Mouse (Mus musculus) ES-E14 (cell line): Measurements from ENCODE around the gene Ttll8. TPM values are rescaled to one million over a fixed set of nuclear protein-coding genes. Genes with fewer than 3 reads are reported as not detected.

Source experiments
- DNase-seq: peaks from one replicate; pipeline ENCODE4 v3.0.0-alpha.2; 2013; ENCODE audit warnings: low read depth, low spot score
- H3K27ac ChIP-seq: 2 replicates; pipeline ENCODE4 v1.5.1; 2012; ENCODE audit warnings: low read depth, mild to moderate bottlenecking, low read length, moderate library complexity, mixed read lengths; ENCODE audit not compliant: poor library complexity, insufficient read depth, severe bottlenecking
- H3K36me3 ChIP-seq: 2 replicates; pipeline ENCODE4 v1.6.1; 2012; ENCODE audit warnings: mild to moderate bottlenecking, low read length, moderate library complexity, mixed read lengths; ENCODE audit not compliant: control insufficient read depth, poor library complexity, insufficient read depth, severe bottlenecking
- H3K4me1 ChIP-seq, 2 experiments: fragments of 150-350 bp in 1 of 2; sonication (generic) in 1 of 2; 2 replicates each; pipeline ENCODE4 v1.6.1; 2012; ENCODE audit warnings: low read length in 2 of 2, mild to moderate bottlenecking in 1 of 2, mixed read lengths in 1 of 2; ENCODE audit not compliant: control insufficient read depth in 2 of 2, insufficient read depth in 2 of 2, poor library complexity in 1 of 2
- H3K4me3 ChIP-seq, 2 experiments: fragments of 150-350 bp in 1 of 2; sonication (generic) in 1 of 2; 2 replicates each; pipeline ENCODE4 v1.5.1; 2012; ENCODE audit warnings: low read length in 2 of 2, low read depth in 1 of 2, mild to moderate bottlenecking in 1 of 2, mixed read lengths in 1 of 2; ENCODE audit not compliant: insufficient read depth in 1 of 2, poor library complexity in 1 of 2, severe bottlenecking in 1 of 2
- H3K9ac ChIP-seq: 2 replicates; pipeline ENCODE4 v1.6.1; 2012; ENCODE audit warnings: low read depth, mild to moderate bottlenecking, low read length, mixed read lengths; ENCODE audit not compliant: poor library complexity, insufficient read depth, severe bottlenecking
- H3K9me3 ChIP-seq: fragments of 150-350 bp; sonication (generic); 2 replicates; pipeline ENCODE4 v1.6.1; 2012; ENCODE audit warnings: low read depth, mild to moderate bottlenecking, low read length; ENCODE audit not compliant: control insufficient read depth, insufficient read depth
- CHD2 ChIP-seq: IDR thresholded peaks from 2 replicates; pipeline ENCODE4 v1.6.1; 2014; ENCODE audit warnings: mild to moderate bottlenecking, low read depth, low read length, inconsistent platforms
- HCFC1 ChIP-seq: IDR thresholded peaks from 2 replicates; pipeline ENCODE4 v1.6.1; 2012; ENCODE audit warnings: low read length, inconsistent platforms, borderline replicate concordance; ENCODE audit not compliant: insufficient read depth
- MAFK ChIP-seq: IDR thresholded peaks from 2 replicates; pipeline ENCODE4 v1.6.1; 2014; ENCODE audit warnings: mild to moderate bottlenecking, low read depth, low read length, inconsistent platforms; ENCODE audit not compliant: insufficient read depth
- ZC3H11A ChIP-seq: IDR thresholded peaks from 2 replicates; pipeline ENCODE4 v1.6.1; 2012; ENCODE audit warnings: low read depth, mild to moderate bottlenecking, inconsistent platforms, low read length, borderline replicate concordance
- ZNF384 ChIP-seq: IDR thresholded peaks from 2 replicates; pipeline ENCODE4 v1.6.1; 2012; ENCODE audit warnings: low read depth, low read length, inconsistent platforms
- in situ Hi-C, 2 experiments: fragments of 600-800 bp; cut with MboI; formaldehyde crosslinking; loops; one replicate each; pipeline ENCODE4 v1.15.1; 2025; ENCODE audit warnings: low sequenced_read_pairs in 2 of 2, inconsistent platforms in 1 of 2; ENCODE audit not compliant: unreplicated experiment in 2 of 2
- total RNA-seq: library from RNA; depleted of rRNA; stranded (reverse); fragments of 300-350 nt; gene quantifications from 2 replicates; pipeline ENCODE4 v1.2.3, GENCODE M21; 2012

Gene Ttll8
- total RNA-seq, 1 experiment, result 0.13 TPM

- no peaks in the 10 kb centered on the region for H3K9me3 ChIP-seq
- H3K9ac ChIP-seq, result no peak overlapping the region
- no peak overlapping the region for H3K27ac ChIP-seq
- in situ Hi-C loops, result no loop called here
- H3K36me3 ChIP-seq, result peaks cover 26% of the 10 kb centered on the region
- peaks cover 3 to 17% of the 10 kb centered on the region in 2 experiments; a peak in 3 of 4 replicates for H3K4me1 ChIP-seq
- no peak for DNase-seq
- no peak overlapping the region for H3K4me3 ChIP-seq
- TF ChIP-seq ZNF384 (no peak), HCFC1 (no peak), CHD2 (no peak), ZC3H11A (no peak), MAFK (no peak)
Observed at GRCm38 (mm10) chr15:88860781-88861180, 93.4 kb downstream of the Ttll8 start.

GRCm38 (mm10) chr15:88859206-88859970, 94.8 kb downstream of the Ttll8 start:
- no peak for DNase-seq
- H3K9ac ChIP-seq, result no peak overlapping the region
- no peak overlapping the region for H3K4me3 ChIP-seq
- TF ChIP-seq ZNF384, result no peak
- no peak for TF ChIP-seq MAFK
- TF ChIP-seq CHD2, result no peak
- no peak for TF ChIP-seq ZC3H11A
- TF ChIP-seq HCFC1, result no peak
- peaks cover 16% of the 10 kb centered on the region for H3K36me3 ChIP-seq
- no peaks in the 10 kb centered on the region for H3K9me3 ChIP-seq
- in situ Hi-C loops, result no loop called here
- no peak overlapping the region for H3K27ac ChIP-seq
- peaks cover 9 to 29% of the 10 kb centered on the region in 2 experiments; a peak in 3 of 4 replicates for H3K4me1 ChIP-seq

GRCm38 (mm10) chr15:88858707-88859106, 95.5 kb downstream of the Ttll8 start:
- Histone ChIP-seq H3K9ac (no peak overlapping the region), H3K36me3 (peaks cover 10% of the 10 kb centered on the region), H3K4me1 (peaks cover 10 to 34% of the 10 kb centered on the region in 2 experiments; a peak in 3 of 4 replicates), H3K27ac (no peak overlapping the region), H3K9me3 (no peaks in the 10 kb centered on the region), H3K4me3 (no peak overlapping the region)
- TF ChIP-seq ZNF384 (no peak), CHD2 (no peak), HCFC1 (no peak), ZC3H11A (no peak), MAFK (no peak)
- DNase-seq, result no peak
- in situ Hi-C loops, result no loop called here

- TF ChIP-seq HCFC1 (no peak), CHD2 (no peak), ZNF384 (no peak), MAFK (no peak), ZC3H11A (no peak)
- Histone ChIP-seq H3K4me3 (no peak overlapping the region), H3K9me3 (no peaks in the 10 kb centered on the region), H3K27ac (no peak overlapping the region), H3K9ac (no peak overlapping the region), H3K4me1 (peaks cover 15 to 37% of the 10 kb centered on the region in 2 experiments; a peak in 3 of 4 replicates), H3K36me3 (peaks cover 4% of the 10 kb centered on the region; the same call in 1 of the 2 replicates)
- in situ Hi-C loops, result no loop called here
- no peak for DNase-seq
Observed at GRCm38 (mm10) chr15:88858141-88858541, 96.1 kb downstream of the Ttll8 start.
